Mouse (Mus musculus) lung, postnatal 25 days (tissue): ENCODE data around the gene Unc13d.
"Not testable (repeated sequence)": the region's sequence is repeated elsewhere in the genome, so short reads cannot be mapped to it uniquely, and the experiment has no call there.

Experiments used
- DNase-seq: peaks from one replicate; pipeline ENCODE4 v3.0.0; 2022; ENCODE audit warnings: low spot score

Unc13d gene

DNA sequence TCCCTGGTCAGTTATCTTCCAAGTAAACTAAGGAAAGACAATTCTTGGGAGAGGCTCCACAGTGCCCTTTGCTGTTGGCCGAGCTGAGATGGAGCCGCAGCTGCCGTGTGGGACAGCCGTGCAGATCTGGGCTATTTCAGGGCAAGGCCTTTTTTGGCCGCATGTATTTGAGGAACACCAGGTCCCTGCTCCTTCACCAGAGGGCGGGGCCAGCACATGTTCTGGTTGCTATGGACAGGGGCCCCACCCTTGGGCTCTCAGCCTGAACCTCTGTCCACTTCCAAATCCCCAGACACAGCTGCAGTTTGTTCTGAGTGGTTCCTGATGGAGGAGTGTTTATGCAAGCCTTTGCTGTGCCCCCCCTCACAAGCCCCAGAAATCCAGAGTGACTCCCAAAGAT lies 22.6 kb upstream of the Unc13d start:
- DNase-seq = peak; percentile 85

DNA sequence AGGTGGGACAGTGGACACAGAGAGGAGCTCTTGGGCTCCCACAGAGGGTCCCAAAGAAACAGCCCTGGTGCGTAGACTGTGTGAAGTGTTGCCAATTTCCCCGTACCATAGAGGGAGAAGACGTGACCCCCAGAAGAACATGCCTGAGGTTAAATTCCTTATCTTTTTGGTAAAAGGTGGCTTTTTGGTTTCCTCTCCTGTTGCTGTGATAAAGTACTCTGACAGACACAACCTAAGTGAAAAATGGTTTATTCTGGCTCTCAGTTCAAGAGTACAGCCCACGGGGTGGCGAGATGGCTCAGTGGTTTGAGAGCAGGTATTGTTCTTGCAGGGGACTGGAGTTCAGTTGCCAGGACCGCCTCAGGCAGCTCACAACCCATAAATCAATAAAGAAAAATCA lies 21.7 kb upstream of the Unc13d start:
- no peak for DNase-seq

DNA sequence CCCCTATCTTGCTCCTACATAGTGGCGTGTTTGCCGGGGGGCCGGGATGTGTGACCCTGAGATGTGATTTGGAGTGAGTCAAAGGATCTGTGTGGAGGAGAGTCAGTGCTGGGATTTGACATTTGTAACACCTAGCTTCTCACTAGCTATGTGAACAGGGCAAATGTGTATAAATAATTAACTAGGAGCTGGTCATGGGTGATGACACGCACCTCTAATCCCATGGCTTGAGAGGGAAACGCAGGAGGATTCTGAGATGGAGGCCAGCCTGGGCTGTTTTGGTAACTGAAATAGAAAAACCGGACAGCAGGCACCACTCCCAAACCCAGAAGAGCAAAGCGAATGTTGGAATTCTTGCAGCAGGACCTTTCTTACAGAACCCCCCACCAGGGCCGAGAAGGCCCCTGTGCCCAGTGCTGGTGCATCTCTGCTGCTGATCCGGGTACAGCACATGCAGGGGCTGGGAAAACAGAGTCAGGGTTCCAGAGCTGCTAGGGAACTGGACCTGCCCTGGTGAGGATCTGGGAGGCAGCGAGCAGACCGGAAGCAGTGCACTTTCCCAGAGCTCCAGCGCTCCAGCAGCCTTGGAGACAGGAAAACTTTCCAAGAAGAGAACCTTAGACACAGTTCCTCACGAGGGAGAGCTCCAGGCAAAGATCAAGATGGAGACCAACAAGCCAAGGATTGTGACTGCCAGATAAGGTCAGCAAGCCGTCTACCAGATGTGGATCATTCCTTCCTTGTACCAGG lies 21.1 kb upstream of the Unc13d start:
- no peak for DNase-seq

DNA sequence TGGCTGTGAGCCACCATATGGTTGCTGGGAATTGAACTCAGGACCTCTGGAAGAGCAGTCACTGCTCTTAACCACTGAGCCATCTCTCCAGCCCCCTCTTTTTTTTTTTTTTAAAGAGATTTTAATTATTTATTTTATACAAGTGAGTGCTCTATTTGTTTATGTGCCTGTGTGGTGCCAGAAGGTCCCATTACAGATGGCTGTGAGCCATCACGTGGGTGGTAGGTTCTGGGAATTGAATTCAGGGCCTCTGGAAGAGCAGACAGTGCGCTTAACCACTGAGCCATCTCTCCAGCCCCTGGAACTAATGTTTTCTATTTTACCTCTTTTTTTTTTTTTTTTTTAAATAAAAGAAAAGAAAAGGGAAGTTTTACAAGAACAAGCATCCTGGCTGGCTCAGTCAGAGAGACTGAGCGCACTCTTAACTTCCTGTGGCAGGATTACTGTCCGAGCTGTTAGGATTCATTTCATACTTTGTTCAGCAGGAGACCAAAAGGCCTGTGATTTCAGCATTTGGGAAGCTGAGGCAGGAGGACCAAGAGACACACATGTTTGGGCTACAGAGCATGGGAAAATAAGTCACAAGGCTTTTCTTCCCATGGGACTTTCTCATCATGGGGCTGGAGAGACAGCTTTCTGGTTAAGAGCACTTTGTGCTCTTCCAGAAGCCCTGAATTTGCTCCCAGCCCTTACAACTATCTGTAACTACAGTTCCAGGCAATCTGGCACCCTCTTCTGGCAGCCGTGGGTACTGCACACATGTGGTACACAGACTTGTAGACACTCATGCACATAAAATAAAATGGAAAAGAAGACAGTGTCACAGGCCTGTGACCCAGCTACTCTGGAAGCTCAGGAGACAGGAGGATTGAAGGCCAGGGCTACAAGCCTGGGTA lies 18.7 kb upstream of the Unc13d start:
- no peak for DNase-seq

DNA sequence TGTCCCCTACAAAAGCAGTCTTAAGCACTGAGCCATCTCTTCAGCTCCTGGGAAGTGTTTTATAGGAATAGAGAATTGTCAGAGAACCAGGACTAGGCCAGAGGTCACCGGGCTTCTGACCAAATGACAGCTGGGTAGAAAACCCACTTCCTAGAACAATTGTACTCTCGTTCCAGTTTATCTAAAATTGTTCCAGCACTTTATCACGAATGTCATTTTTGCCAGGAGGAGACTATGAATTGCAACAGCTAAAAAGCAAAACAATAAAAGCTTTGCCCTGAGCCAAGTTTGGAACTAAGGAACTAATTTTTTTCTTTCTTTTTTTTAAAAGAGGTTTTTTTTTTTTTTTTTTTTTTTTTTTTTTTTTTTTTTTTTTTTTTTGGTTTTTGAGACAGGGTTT lies 17.8 kb upstream of the Unc13d start:
- peak; percentile 76 for DNase-seq

DNA sequence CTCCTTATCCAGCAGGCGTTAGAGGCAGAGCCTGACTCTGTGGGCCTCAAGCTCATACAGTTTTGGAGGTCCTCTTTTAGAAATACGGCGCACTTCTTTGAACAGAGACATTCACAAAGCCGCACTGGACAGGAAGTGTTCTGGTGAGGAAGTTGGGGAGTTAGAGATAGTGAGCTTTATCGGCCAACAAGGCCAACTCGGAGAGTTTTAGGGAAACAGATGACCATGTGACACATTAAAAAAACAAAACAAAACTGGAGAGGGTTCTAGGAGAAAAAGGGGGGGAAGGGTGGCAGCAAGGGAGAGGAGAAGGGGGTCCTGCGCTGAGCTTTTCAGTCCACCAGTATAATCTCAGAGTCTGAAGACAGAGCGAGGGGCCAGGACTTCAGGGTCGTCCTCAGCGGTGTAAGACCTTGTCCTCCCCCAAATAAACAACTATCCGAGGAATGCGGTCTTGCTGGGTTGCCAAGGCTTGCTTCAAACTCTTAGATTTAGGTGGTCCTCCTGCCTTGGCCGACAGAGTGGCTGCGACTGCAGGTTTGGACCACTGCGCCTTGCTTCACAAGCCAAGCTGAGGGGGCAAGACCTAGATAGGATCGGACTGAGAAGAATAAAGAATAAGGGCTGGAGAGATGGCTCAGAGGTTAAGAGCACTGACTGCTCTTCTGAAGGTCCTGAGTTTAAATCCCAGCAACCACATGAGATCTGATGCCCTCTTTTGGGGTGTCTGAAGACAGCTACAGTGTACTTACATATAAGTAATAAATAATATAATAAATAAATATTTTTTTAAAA lies 16.2 kb upstream of the Unc13d start:
- DNase-seq = no peak

DNA sequence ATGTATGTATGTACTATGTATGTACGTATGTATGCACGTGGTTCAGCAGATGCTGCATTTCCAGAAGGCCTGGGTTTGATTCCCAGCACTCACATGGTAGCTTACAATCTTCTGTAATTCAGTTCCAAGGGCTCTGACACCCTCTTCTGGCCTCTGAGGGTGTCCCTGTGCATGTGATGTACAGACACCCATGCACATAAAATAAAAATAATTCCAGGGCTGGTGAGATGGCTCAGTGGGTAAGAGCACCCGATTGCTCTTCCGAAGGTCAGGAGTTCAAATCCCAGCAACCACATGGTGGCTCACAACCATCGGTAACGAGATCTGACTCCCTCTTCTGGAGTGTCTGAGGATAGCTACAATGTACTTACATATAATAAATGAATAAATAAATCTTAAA lies 15.2 kb upstream of the Unc13d start:
- not testable (repeated sequence) for DNase-seq

DNA sequence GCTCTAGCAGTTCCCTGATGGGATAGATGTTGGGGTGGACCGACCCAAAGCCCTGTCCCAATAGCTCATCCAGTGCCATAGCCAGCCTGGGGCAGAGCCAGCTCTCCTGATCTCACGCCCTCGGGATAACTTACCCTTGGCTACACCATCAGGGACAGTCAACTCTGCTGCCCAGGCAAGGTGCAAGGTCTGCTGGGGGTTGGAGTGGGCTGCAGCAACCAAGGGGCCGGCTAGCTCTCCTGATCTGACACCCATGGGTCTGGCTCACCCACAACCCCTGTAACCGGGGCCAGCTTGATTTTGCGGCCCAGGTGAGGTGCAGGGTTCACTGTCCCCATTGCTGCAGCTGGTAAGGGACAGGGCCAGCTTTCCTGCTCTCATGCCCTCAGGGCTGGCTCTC lies 13.8 kb upstream of the Unc13d start:
- no peak for DNase-seq

DNA sequence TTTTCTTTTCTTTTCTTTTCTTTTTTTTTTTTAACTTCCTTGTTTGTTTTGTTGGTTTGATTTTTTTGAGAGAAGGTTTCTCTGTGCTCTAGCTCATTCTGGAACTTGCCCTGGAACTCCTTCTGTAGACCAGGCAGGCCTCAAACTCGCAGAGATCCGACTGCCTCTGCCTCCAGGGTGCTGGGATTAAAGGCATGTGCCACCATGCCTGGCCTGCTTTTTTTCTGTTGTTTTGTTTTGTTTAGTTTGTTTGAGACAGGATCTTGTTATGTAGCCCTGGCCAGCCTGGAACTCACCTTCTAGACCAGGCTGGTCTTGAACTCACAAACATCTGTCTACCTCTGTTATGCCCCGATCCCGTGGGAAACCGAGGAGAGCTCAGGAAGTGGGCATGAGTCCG lies 11.8 kb upstream of the Unc13d start:
- no peak for DNase-seq

DNA sequence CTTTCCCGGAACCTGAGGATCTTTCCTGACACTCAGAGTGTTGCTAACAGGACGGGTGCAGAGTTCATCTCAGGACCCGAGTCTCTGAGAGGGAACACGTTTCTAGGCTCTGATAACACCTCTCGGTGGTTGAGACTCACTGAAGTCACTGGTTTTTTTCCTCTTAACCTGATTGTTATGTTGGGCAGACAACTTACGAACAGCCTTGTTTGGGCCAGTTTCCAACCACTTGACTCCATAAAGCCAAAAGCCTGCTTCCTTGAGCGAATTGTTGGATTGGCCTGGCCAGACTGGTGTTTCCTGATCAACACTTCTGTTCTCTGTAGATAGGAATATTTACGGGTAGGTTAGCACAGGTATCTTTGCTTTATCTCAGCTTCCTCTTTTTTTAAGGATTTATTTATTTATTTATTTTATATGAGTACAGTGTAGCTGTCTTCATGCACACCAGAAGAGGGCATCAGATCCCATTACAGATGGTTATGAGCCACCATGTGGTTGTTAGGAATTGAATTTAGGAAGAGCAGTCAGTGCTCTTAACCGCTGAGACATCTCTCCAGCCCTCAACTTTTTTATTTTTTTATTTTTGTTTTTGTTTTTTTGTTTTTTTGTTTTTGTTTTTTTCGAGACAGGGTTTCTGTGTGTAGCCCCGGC lies 11.1 kb upstream of the Unc13d start:
- DNase-seq = no peak

DNA sequence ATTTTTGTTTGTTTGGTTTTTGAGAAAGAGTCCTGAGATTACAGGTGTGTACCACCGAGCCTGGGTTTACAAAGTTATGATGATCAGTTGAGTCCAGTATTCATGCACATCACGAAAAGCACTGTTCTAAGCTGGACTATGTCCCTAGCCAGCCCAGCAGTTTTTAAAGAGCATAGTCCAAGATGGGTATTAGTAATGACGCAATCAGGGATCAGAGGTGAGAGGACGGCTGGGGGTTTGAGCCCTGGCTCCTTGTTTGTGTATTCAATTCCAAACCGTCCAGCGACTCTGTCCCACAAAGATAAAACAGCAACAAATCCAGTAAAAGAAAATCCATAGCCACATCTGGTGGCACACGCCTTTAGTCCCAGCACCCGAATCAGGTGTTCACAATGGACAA lies 10.4 kb upstream of the Unc13d start:
- no peak for DNase-seq

DNA sequence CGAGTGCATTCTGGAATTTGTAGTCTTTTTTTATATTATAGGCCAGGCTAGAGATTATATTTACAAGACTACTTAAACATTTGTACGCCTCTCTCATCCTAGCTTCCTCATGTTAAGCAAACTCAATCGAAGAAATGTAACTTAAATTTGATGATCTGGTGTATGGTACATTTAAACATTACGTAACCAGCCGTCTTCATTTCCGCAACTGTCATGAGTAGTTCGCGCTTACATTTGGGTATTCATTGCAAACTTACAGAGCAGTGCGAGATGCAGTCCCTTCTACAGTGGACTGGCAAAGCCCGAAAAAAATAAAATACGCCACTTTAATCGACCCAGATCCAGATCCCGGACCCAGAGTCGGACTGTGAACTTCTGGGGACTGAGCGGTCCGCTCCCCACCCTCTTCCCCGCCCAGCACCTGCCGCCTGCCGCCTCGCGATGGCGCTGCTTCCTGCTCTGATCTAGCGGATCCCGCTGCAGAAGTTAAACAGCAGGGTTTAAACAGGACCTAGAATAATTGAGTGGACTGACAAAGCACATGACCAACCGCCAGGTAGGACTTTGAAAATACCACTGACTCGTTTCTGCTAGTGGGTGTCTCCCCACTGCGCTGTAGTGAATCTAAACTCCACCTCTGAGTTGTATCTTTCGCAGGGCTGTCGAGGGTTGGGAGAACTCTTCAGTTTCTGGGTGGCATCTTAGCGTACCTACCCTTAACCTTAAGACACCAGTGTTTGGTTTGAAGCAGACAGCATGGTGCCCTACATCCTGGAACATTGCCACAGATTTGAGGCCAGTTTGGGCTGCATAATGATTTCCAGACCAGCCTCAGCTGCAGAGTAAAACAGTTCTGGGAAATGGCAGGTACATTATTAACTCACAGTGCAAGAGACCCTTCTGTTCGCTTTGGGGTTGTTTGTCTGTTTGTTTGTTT lies 9.7 kb upstream of the Unc13d start:
- peak; percentile 91 for DNase-seq

DNA sequence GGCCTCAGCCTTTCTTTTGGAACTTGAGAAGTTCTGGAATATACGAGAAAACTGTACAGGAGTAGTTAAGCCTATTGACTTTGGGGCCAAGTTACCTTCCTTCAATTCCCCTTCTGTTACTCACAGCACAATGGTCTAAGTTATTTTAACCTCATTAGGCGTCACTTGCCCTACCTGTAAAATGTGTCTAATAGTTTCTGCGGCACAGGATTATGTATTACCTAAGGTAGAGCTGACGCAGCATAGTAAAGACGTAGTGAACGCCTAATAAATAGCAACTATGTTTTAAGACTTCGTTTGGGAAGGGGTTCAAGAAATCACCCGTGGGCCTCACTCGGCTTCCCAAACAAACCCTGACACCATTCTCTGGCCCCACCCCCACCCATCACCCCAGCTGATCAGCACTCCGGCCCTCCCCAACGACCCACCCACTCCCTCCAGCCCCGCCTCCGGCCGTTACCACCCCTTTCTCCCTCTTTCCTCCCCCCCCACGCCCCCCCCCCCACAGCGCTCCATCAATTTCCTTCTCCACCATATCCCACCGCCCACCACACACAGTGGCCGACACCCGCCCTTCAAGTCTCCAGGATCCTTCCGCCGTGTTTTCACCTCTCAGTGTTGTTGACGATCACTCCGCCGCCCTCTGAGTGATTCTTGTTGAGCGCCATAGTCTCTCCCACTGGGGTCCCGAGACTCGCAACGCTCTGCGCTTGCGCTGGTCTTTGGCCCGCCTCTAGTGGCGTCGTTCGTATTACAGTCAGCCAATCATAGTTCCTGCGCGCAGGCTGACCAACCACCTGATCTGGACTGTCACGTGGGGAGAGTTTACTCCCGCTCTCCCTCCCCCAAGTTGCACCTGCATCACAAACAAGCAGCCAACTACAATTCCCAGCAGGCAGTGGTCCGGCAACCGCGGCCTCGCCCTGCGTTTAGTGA lies 8.8 kb upstream of the Unc13d start, which contains the start of gene Wbp2:
TSS of gene Wbp2 (minus strand) at position 738 of the 936 bp plus-strand sequence.
- DNase-seq = peak; percentile 99

DNA sequence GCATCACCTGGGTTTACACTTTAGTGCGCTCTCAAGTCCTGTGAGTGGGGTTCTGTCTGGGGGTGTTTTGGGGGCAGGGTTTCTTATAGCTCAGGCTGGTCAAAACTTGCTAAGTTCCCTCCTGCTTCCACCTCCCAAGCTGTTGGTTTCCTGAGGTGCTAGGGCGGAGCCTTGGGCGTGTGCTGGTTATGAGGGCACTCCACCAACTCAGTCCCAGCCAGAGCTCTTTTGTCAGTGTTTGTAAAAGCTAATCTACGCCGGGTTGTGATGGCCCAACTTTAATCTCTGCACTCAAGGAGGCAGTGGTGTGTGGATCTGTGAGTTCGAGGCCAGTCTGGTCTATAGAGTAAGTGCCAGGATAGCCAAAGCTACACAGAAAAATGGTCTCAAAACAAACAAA lies 6.4 kb upstream of the Unc13d start:
- DNase-seq = no peak

DNA sequence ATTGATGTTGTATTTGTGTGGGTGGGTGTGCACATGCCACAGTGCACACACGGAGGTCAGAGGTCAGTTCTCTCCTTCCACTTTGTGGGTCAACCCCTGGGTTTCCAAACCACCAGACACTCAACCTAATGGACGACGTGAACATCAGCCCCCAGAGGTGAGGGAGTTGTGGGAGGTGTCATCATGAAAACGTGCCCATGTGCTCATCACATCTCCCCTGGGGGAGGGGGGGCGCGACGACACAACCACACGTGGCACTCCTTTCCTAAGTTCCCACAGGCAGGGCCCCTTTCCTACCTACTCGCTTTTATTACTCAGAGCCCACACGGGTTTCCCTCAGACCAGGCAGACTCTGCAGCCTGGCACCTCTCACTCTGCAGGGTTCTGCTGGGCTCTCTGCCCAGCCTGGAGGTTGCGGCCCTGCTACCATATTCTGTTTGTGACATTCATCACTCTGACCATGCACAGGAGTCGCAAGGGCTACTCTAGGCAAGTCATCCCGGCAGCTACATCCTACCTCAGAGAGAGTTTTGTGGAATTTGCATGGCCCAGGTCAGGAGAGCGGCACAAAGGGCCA lies 5.4 kb upstream of the Unc13d start:
- DNase-seq = no peak

DNA sequence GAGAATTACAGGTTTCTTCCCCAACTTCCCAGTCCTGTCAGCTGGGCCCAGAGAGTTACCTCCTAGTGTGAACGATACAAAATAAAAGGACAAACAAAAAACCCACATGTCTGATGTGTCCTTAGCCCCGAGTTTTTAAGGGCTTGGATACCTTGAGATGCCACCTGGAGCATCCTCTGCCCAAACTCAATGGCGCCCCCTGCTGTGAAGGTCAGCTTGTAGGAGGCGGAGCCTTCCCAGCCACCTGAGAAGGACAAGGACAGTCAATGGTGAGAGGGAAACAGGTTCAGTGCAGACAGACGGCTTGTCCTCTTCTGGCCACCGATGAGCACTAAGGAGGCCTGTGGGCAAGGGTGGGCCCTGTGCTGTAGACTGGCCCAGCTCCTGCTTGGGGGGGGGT lies 3.3 kb upstream of the Unc13d start:
- DNase-seq = peak; percentile 61

DNA sequence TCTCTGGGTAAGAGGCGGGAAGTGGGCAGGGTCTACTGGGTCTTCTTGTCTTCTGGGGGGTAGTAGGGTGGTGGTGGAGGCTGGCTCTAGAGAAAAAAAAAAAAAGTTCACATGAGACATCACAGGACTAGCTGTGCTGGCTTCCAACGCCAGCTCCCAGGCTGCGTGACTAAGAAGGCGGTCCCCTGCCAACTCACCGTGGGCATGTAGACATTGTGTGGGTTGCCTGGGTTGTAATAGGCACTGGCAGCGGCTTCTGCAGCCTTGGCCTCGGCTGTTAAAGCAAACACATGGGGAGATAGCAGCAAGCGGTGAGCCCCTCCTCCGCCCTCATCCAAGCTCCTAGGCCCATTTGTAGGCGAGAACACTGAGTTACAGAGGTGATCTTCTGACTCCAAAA lies 1.8 kb upstream of the Unc13d start:
- no peak for DNase-seq

DNA sequence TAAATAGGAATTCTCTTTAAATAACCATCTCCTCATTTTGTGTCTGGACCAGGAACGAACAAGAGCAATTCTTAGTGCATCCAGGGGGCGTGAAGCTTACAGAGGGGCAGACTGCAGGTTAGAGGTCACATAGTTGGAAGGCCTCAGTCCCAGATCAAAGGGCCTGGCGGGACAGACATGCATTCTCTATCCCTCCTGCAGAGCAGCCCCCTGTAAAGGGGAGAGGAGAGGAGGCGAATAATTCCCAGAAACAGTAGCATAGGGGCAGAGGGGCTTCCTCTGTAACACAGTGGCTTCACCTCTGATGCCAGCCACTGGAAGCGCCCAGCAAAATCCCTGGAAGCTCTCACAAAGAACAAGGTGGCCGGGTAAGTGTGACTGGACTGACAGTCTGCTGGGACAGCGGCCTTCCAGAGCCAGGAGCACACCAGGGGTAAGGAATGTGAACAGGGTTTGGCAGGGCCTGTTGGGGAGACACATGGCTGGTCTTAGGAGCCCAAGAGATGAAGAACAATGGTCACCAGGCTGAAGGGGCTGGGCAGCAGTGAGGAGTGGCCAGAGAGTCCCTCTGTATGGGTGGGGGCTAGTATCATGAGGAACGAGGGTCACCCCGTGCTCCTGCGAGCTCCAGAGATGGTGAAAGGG lies 1.0 kb upstream of the Unc13d start:
- no peak for DNase-seq

DNA sequence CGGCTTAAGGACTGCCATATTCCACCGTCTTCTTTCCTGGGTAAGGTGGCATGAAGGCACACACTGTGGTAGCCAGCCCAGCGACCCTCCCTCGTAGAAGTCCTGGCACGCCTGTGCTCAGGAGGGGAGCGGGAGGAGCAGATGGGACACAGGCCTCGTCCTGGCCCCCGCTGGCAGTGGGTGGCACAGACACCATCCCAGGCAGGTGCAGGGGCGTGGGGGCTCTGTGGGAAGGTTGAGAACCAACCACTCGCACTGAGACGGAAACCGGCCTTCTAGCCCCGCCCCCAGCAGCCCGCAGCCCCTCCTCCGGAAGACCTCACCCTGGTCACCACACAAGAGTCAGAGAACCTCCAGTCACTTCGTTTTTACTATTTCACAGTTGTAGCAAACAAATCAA lies 460 bp upstream of the Unc13d start:
- peak; percentile 82 for DNase-seq
